Mouse (Mus musculus) neural tube, embryonic 13.5 days (tissue): Measurements from ENCODE around the gene Pou3f1. TPM values are rescaled to one million over a fixed set of nuclear protein-coding genes. Genes with fewer than 3 reads are reported as not detected.

ENCODE experiments used
- ATAC-seq: fragments of 200-750 bp; cut with Nextera tagmentation; 2 replicates; pipeline ENCODE4 v1.8.0; 2017; ENCODE audit warnings: low read depth, mild to moderate bottlenecking, moderate TSS enrichment, moderate library complexity
- H3K27ac ChIP-seq: fragments of 300-500 bp; sonication (generic); replicated peaks from 2 replicates; pipeline ENCODE4 v1.5.1; 2015; ENCODE audit warnings: moderate library complexity, mild to moderate bottlenecking, inconsistent platforms
- H3K27me3 ChIP-seq: fragments of 300-500 bp; sonication (generic); 2 replicates; pipeline ENCODE4 v1.6.1; 2015; ENCODE audit warnings: mild to moderate bottlenecking, inconsistent platforms
- H3K36me3 ChIP-seq: fragments of 300-500 bp; sonication (generic); 2 replicates; pipeline ENCODE4 v1.6.1; 2015; ENCODE audit warnings: mild to moderate bottlenecking, inconsistent platforms
- H3K4me1 ChIP-seq: fragments of 300-500 bp; sonication (generic); replicated peaks from 2 replicates; pipeline ENCODE4 v1.6.1; 2015; ENCODE audit warnings: inconsistent platforms
- H3K4me2 ChIP-seq: fragments of 300-500 bp; sonication (generic); 2 replicates; pipeline ENCODE4 v1.6.1; 2015; ENCODE audit warnings: inconsistent platforms, mild to moderate bottlenecking, moderate library complexity
- H3K4me3 ChIP-seq: fragments of 300-500 bp; sonication (generic); 2 replicates; pipeline ENCODE4 v1.5.1; 2015; ENCODE audit warnings: mild to moderate bottlenecking, inconsistent platforms
- H3K9ac ChIP-seq: fragments of 300-500 bp; sonication (generic); 2 replicates; pipeline ENCODE4 v1.6.1; 2015; ENCODE audit warnings: moderate library complexity, mild to moderate bottlenecking, inconsistent platforms
- H3K9me3 ChIP-seq: fragments of 300-500 bp; sonication (generic); 2 replicates; pipeline ENCODE4 v1.6.1; 2016; ENCODE audit warnings: inconsistent platforms
- WGBS: fragments of 180-500 bp; shearing (Covaris S2); methylation state at CpG from one replicate; pipeline ENCODE4 v1.1.7; 2015; 5-methylcytosine and 5-hydroxymethylcytosine counted together
- polyA plus RNA-seq: library from polyadenylated mRNA; unstranded; fragments of >200 nt; fragmentation: Nextera tagmentation; extraction: Ambion mirVana; gene quantifications from 2 replicates; pipeline ENCODE4 v1.2.1, GENCODE M21; 2015

Gene Pou3f1
- polyA plus RNA-seq, 1 experiment from 2014 or later: 8.0 TPM

- H3K4me3 ChIP-seq: no peak overlapping the region
- H3K36me3 ChIP-seq: no peaks in the 10 kb centered on the region
- H3K4me2 ChIP-seq: no peak overlapping the region
- H3K9me3 ChIP-seq: no peaks in the 10 kb centered on the region
- ATAC-seq: no peak
- no peak overlapping the region for H3K27ac ChIP-seq
- H3K9ac ChIP-seq: no peak overlapping the region
- H3K27me3 ChIP-seq: peaks cover 41% of the 10 kb centered on the region
- peaks cover 38% of the 10 kb centered on the region for H3K4me1 ChIP-seq
- 11% methylated on average over 18 of the region's 18 CpGs for WGBS
These were observed 39.3 kb downstream of the Pou3f1 start for GRCm38 (mm10) chr4:124695786-124696516.

- 11% methylated on average over 6 of the region's 6 CpGs for WGBS
- no peaks in the 10 kb centered on the region for H3K36me3 ChIP-seq
- H3K4me2 ChIP-seq: peak overlapping the region; percentile 96
- no peak overlapping the region for H3K27ac ChIP-seq
- H3K9ac ChIP-seq: no peak overlapping the region
- no peak for ATAC-seq
- H3K27me3 ChIP-seq: peaks cover 69% of the 10 kb centered on the region
- peaks cover 37% of the 10 kb centered on the region for H3K4me1 ChIP-seq
- H3K4me3 ChIP-seq: peak overlapping the region; percentile 58; the same call in 1 of the 2 replicates
- H3K9me3 ChIP-seq: no peaks in the 10 kb centered on the region
These were observed 43.2 kb downstream of the Pou3f1 start for GRCm38 (mm10) chr4:124699791-124700190.

GRCm38 (mm10) chr4:124700248-124700971 is 43.8 kb downstream of the Pou3f1 start, which contains the start of gene Fhl3:
Fhl3 (plus strand) TSS chr4:124700701.
- H3K9ac ChIP-seq: peak within 1 kb of the TSS; percentile 77
- peaks cover 42% of the 10 kb centered on the region for H3K4me1 ChIP-seq
- H3K9me3 ChIP-seq: no peaks in the 10 kb centered on the region
- peak within 1 kb of the TSS; percentile 96 for H3K4me2 ChIP-seq
- peak within 1 kb of the TSS; percentile 46 for H3K27ac ChIP-seq
- H3K4me3 ChIP-seq: peak within 1 kb of the TSS; percentile 58
- ATAC-seq: peak; percentile 54
- peaks cover 63% of the 10 kb centered on the region for H3K27me3 ChIP-seq
- WGBS: under 1% methylated on average over 44 of the region's 59 CpGs
- no peaks in the 10 kb centered on the region for H3K36me3 ChIP-seq

- 0 out of 2 replicates have a peak, but pooled peaks have one; percentile 20 for ATAC-seq
- WGBS: 3% methylated on average over 22 of the region's 22 CpGs
These were observed 44.6 kb downstream of the Pou3f1 start for GRCm38 (mm10) chr4:124701052-124701845.

GRCm38 (mm10) chr4:124701916-124702315 is 45.3 kb downstream of the Pou3f1 start:
- Histone ChIP-seq H3K4me3 (peak overlapping the region; percentile 58), H3K27ac (no peak overlapping the region), H3K36me3 (no peaks in the 10 kb centered on the region), H3K4me1 (peaks cover 47% of the 10 kb centered on the region), H3K9me3 (no peaks in the 10 kb centered on the region), H3K27me3 (peaks cover 49% of the 10 kb centered on the region), H3K4me2 (peak overlapping the region; percentile 96), H3K9ac (no peak overlapping the region; the same call in 1 of the 2 replicates)
- no peak for ATAC-seq
- 38% methylated on average over 5 of the region's 5 CpGs for WGBS

More at GRCm38 (mm10) chr4:124701052-124701845, 44.6 kb downstream of the Pou3f1 start:
- peak overlapping the region; percentile 77 for H3K9ac ChIP-seq
- H3K4me2 ChIP-seq: peak overlapping the region; percentile 96
- peaks cover 47% of the 10 kb centered on the region for H3K4me1 ChIP-seq
- no peaks in the 10 kb centered on the region for H3K9me3 ChIP-seq
- H3K36me3 ChIP-seq: no peaks in the 10 kb centered on the region
- H3K27me3 ChIP-seq: peaks cover 54% of the 10 kb centered on the region
- peak overlapping the region; percentile 46 for H3K27ac ChIP-seq
- peak overlapping the region; percentile 58 for H3K4me3 ChIP-seq

- H3K4me2 ChIP-seq: peak overlapping the region; percentile 1; the same call in 1 of the 2 replicates
- H3K4me1 ChIP-seq: peaks cover 48% of the 10 kb centered on the region
- H3K27me3 ChIP-seq: peaks cover 50% of the 10 kb centered on the region
- no peaks in the 10 kb centered on the region for H3K9me3 ChIP-seq
- H3K9ac ChIP-seq: no peak overlapping the region
- 60% methylated on average over 2 of the region's 2 CpGs for WGBS
- ATAC-seq: no peak
- H3K36me3 ChIP-seq: no peaks in the 10 kb centered on the region
- H3K4me3 ChIP-seq: no peak overlapping the region
- H3K27ac ChIP-seq: peak overlapping the region; percentile 79; the same call in 1 of the 2 replicates
These were observed 46.8 kb downstream of the Pou3f1 start for GRCm38 (mm10) chr4:124703406-124703805.

- Histone ChIP-seq H3K9me3 (no peaks in the 10 kb centered on the region), H3K27ac (peak overlapping the region; percentile 79), H3K9ac (peak overlapping the region; percentile 46; the same call in 1 of the 2 replicates), H3K4me1 (peaks cover 55% of the 10 kb centered on the region), H3K36me3 (no peaks in the 10 kb centered on the region), H3K4me2 (peak overlapping the region; percentile 30), H3K4me3 (no peak overlapping the region), H3K27me3 (peaks cover 53% of the 10 kb centered on the region)
- whole genome bisulfite sequencing: 14% methylated on average over 6 of the region's 6 CpGs
- no peak for ATAC-seq
These were observed 47.5 kb downstream of the Pou3f1 start for GRCm38 (mm10) chr4:124703881-124704796.

- H3K9ac ChIP-seq: peak overlapping the region; percentile 46; the same call in 1 of the 2 replicates
- H3K4me2 ChIP-seq: peak overlapping the region; percentile 30
These were observed 48.3 kb downstream of the Pou3f1 start for GRCm38 (mm10) chr4:124704797-124705474.

GRCm38 (mm10) chr4:124705661-124706269 is 49.2 kb downstream of the Pou3f1 start:
- H3K4me1 ChIP-seq: peaks cover 59% of the 10 kb centered on the region
- H3K36me3 ChIP-seq: no peaks in the 10 kb centered on the region
- H3K4me3 ChIP-seq: no peak overlapping the region
- H3K27ac ChIP-seq: 0 out of 2 replicates have a peak overlapping the region, but pooled peaks have one; percentile 33
- peaks cover 55% of the 10 kb centered on the region for H3K27me3 ChIP-seq
- H3K9me3 ChIP-seq: no peaks in the 10 kb centered on the region
- H3K9ac ChIP-seq: no peak overlapping the region
- no peak overlapping the region for H3K4me2 ChIP-seq
- ATAC-seq: no peak
- WGBS: 86% methylated on average over 23 of the region's 23 CpGs

More at GRCm38 (mm10) chr4:124704797-124705474, 48.3 kb downstream of the Pou3f1 start:
- ATAC-seq: no peak
- H3K4me1 ChIP-seq: peaks cover 58% of the 10 kb centered on the region
- H3K4me3 ChIP-seq: no peak overlapping the region
- H3K27me3 ChIP-seq: peaks cover 53% of the 10 kb centered on the region
- H3K36me3 ChIP-seq: no peaks in the 10 kb centered on the region
- WGBS: 30% methylated on average over 11 of the region's 11 CpGs
- peak overlapping the region; percentile 79 for H3K27ac ChIP-seq
- no peaks in the 10 kb centered on the region for H3K9me3 ChIP-seq
